Mouse (Mus musculus) lung, embryonic 14.5 days (tissue): ENCODE measurements around the gene Cul9. TPM values are rescaled to one million over a fixed set of nuclear protein-coding genes. Genes with fewer than 3 reads are reported as not detected.

Experiments used
- ATAC-seq: fragments of 200-750 bp; cut with Nextera tagmentation; 2 replicates; pipeline ENCODE4 v1.8.0; 2017; ENCODE audit warnings: mild to moderate bottlenecking, moderate TSS enrichment, moderate library complexity; ENCODE audit not compliant: insufficient read depth
- DNase-seq: peaks from one replicate; pipeline ENCODE4 v3.0.0-alpha.2; 2015
- H3K27ac ChIP-seq: fragments of 300-500 bp; sonication (generic); 2 replicates; pipeline ENCODE4 v1.5.1; 2014; ENCODE audit warnings: low read depth, mild to moderate bottlenecking, moderate library complexity
- H3K27me3 ChIP-seq: fragments of 300-500 bp; sonication (generic); 2 replicates; pipeline ENCODE4 v1.6.1; 2014; ENCODE audit warnings: low read length, control low read depth; ENCODE audit not compliant: insufficient read depth
- H3K36me3 ChIP-seq: fragments of 300-500 bp; sonication (generic); 2 replicates; pipeline ENCODE4 v1.6.1; 2014; ENCODE audit warnings: control low read depth; ENCODE audit not compliant: insufficient read depth
- H3K4me1 ChIP-seq: fragments of 300-500 bp; sonication (generic); 2 replicates; pipeline ENCODE4 v1.6.1; 2014; ENCODE audit warnings: antibody characterized with exemption, control low read depth; ENCODE audit not compliant: insufficient read depth
- H3K4me2 ChIP-seq: fragments of 300-500 bp; sonication (generic); 2 replicates; pipeline ENCODE4 v1.6.1; 2014; ENCODE audit warnings: mild to moderate bottlenecking
- H3K4me3 ChIP-seq: fragments of 300-500 bp; sonication (generic); 2 replicates; pipeline ENCODE4 v1.5.1; 2014; ENCODE audit warnings: low read depth, low read length
- H3K9ac ChIP-seq: fragments of 300-500 bp; sonication (generic); 2 replicates; pipeline ENCODE4 v1.6.1; 2014
- H3K9me3 ChIP-seq: fragments of 300-500 bp; sonication (generic); 2 replicates; pipeline ENCODE4 v1.6.1; 2016; ENCODE audit warnings: low read depth, low read length, control low read depth
- CTCF ChIP-seq: IDR thresholded peaks from 2 replicates; pipeline ENCODE4 v1.5.1; 2016; ENCODE audit warnings: antibody characterized with exemption, low read depth
- WGBS: fragments of 180-500 bp; shearing (Covaris S2); extraction: QIAGEN DNeasy Blood & Tissue Kit; methylation state at CpG from one replicate; pipeline ENCODE4 v1.1.7; 2014; 5-methylcytosine and 5-hydroxymethylcytosine counted together
- polyA plus RNA-seq: library from polyadenylated mRNA; unstranded; fragments of >200 nt; fragmentation: Nextera tagmentation; extraction: Ambion mirVana; gene quantifications from 2 replicates; pipeline ENCODE4 v1.2.1, GENCODE M21; 2014

Gene Cul9
- polyA plus RNA-seq, 1 experiment from 2014 or later, result 2.9 TPM

DNA sequence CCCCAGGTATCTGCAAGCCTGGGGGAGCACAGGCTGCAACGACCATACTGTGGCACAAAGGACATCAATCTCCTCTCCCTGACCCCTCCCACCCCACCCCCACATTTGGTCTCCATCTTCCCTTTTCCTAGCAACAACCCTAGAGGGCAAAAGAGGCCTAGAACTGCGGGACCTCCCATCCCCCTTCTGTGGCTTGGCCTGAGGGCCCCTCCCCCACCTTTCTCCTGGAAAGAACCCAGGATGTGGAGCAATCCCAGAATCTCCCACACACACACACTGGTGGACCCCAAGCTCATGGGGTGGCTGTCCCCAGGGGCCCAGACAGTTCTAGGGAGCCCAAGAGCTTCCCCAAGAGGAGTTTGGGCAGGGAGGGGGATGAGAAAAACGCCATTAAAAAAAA, 1.7 kb upstream of the Cul9 start:
- H3K9ac ChIP-seq, result no peak overlapping the region
- H3K27ac ChIP-seq, result no peak overlapping the region
- DNase-seq (no peak), ATAC-seq (no peak)
- no peak overlapping the region for H3K4me2 ChIP-seq
- no peak for TF ChIP-seq CTCF
- H3K4me1 ChIP-seq, result no peaks in the 10 kb centered on the region; the same call in 1 of the 2 replicates
- H3K27me3 ChIP-seq, result peaks cover 5% of the 10 kb centered on the region; the same call in 1 of the 2 replicates
- H3K4me3 ChIP-seq, result no peak overlapping the region
- 30% methylated on average over 3 of the region's 3 CpGs for WGBS
- H3K9me3 ChIP-seq, result no peaks in the 10 kb centered on the region
- peaks cover 61% of the 10 kb centered on the region for H3K36me3 ChIP-seq

DNA sequence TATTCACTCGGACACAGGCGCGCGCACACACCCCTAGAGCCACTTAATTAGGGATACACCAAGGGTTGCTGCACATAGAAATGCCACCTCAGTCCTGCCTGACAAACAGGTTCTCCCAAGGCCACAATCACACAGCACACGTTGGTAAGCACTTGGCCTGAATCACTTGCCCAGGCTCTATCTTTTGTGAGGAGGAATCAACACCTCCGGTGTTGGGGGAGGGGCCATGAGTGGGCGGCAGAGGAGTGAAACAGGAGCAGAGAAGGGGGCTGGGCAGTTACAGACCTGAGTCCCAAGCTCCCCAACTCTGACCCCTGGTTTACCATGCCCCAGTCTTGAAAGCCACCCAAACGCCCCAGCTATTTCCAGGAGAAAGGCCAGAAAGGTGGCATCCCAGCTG, 807 bp upstream of the Cul9 start:
- H3K4me2 ChIP-seq, result peak overlapping the region; percentile 79; the same call in 1 of the 2 replicates
- no peak overlapping the region for H3K27ac ChIP-seq
- no peaks in the 10 kb centered on the region for H3K9me3 ChIP-seq
- ATAC-seq (no peak), DNase-seq (peak; percentile 34)
- H3K4me1 ChIP-seq, result no peaks in the 10 kb centered on the region; the same call in 1 of the 2 replicates
- no peak overlapping the region for H3K4me3 ChIP-seq
- H3K9ac ChIP-seq, result no peak overlapping the region
- H3K27me3 ChIP-seq, result peaks cover 5% of the 10 kb centered on the region; the same call in 1 of the 2 replicates
- peaks cover 52% of the 10 kb centered on the region for H3K36me3 ChIP-seq
- WGBS, result 26% methylated on average over 8 of the region's 8 CpGs
- no peak for TF ChIP-seq CTCF

DNA sequence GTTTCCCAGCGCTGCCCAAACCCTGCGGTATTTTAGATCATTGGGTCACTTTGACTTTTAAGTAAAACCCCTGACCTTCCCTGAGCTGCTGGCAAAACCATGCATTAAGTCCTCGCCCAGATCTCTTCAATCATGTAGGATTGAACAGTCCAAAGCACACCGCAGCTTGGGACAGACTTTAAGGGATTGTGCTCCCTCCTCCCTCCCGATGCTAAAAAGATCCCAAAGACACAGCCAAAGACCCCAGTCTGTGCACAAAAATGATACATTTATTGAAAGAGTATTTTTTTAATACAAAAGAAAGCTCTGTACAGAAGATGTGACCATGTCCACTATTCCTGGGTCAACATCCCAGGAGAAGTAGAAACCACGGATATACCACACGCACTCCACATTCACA, 403 bp upstream of the Cul9 start:
- H3K9me3 ChIP-seq, result no peaks in the 10 kb centered on the region
- no peak for ATAC-seq
- H3K4me3 ChIP-seq, result peak overlapping the region; percentile 46
- H3K4me2 ChIP-seq, result peak overlapping the region; percentile 79
- H3K27me3 ChIP-seq, result peaks cover 5% of the 10 kb centered on the region; the same call in 1 of the 2 replicates
- TF ChIP-seq CTCF, result no peak
- H3K36me3 ChIP-seq, result peaks cover 48% of the 10 kb centered on the region
- no peak overlapping the region for H3K27ac ChIP-seq
- H3K9ac ChIP-seq, result peak overlapping the region; percentile 49; the same call in 1 of the 2 replicates
- 14% methylated on average over 7 of the region's 7 CpGs for WGBS
- no peaks in the 10 kb centered on the region; the same call in 1 of the 2 replicates for H3K4me1 ChIP-seq
- no peak for DNase-seq

DNA sequence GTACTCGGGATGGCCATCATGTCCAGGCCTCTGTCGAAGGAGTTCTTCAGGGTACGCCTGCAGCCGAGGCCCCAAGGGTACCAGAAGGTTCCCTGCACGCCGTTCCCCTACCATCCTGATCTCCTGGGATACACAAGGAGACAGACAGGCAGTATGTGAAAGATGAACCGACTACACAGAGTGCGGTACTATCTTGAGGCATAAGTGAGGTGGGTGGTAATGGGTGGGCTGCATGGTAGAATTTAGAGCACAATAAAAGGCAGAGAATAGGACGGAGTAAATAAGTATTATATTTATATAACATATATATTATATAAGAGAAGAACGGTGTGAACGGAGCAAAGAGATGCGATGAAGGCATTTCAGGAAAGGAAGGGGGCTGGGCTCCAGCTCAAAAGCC, 2.5 kb downstream of the Cul9 start:
- H3K36me3 ChIP-seq, result peaks cover 22% of the 10 kb centered on the region
- ATAC-seq, result no peak
- no peaks in the 10 kb centered on the region; the same call in 1 of the 2 replicates for H3K4me1 ChIP-seq
- H3K27ac ChIP-seq, result no peak overlapping the region
- peaks cover 5% of the 10 kb centered on the region; the same call in 1 of the 2 replicates for H3K27me3 ChIP-seq
- no peak for TF ChIP-seq CTCF
- no peaks in the 10 kb centered on the region for H3K9me3 ChIP-seq
- H3K4me2 ChIP-seq, result no peak overlapping the region
- WGBS, result 83% methylated on average over 12 of the region's 12 CpGs
- no peak overlapping the region for H3K9ac ChIP-seq
- DNase-seq, result no peak
- H3K4me3 ChIP-seq, result no peak overlapping the region

DNA sequence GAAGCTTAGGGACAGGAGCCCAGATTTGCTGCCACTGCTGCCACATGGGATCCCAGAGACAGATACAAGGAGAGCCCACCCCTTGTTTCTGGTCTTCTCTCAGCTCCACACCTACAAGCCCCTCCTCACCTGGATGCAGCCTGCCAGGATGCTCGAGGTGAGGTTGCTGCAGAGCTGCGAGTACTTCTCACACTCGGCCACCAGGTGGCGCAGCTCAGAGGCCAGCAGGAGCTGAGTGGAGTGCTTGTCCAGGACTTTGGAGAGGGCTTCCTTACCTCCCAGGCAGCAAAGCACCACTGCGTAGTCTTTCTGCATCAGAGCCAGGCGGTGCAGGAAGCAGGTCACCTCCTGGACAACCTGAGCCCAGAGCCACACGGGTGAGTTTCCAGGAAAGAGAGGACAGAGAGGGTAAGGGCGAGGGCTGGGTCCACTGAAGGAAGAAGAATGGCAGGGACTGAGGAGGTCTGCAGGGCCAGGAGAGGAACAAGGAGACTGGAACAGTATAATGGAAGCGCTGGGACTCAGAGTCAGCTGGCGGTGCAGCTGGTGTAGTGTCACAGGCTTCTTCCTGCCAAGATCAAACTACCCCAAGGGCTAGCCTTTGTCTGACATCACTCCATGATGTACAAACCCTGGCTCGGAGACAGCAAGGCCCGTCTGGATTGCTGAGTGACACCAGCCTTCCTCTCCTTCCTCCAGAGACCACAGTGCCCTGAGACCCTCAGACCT, 20.4 kb downstream of the Cul9 start:
- Histone ChIP-seq H3K27ac (no peak overlapping the region), H3K36me3 (no peaks in the 10 kb centered on the region), H3K4me3 (no peak overlapping the region), H3K4me2 (no peak overlapping the region), H3K4me1 (no peaks in the 10 kb centered on the region), H3K9ac (no peak overlapping the region), H3K9me3 (no peaks in the 10 kb centered on the region), H3K27me3 (no peaks in the 10 kb centered on the region)
- peak; percentile 99 for TF ChIP-seq CTCF
- ATAC-seq (peak; percentile 70), DNase-seq (peak; percentile 90)
- 32% methylated on average over 12 of the region's 12 CpGs for whole genome bisulfite sequencing

DNA sequence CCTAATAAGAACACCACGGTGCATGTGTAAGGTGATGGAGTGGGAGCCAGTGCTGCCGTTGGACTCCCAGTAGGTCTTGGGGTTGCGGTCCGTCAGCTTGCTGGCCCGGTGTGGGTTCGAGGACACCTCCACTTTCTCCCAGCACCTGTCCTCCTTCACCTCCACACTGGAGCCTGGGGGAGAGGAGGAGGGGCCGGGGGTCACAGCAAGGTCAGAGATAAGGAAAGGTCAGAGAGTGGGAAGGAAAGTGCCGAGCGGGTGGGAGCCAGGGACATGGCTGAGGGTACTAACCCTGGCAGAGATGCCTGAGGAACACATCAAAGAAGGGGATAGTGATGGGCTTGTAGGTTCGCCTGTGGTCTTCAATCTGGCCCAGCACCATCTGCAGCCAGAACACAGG, 21.1 kb downstream of the Cul9 start:
- DNase-seq (no peak), ATAC-seq (no peak)
- H3K9me3 ChIP-seq, result no peaks in the 10 kb centered on the region
- 50% methylated on average over 10 of the region's 10 CpGs for WGBS
- no peak overlapping the region for H3K4me2 ChIP-seq
- no peak overlapping the region for H3K9ac ChIP-seq
- H3K4me1 ChIP-seq, result no peaks in the 10 kb centered on the region
- H3K4me3 ChIP-seq, result no peak overlapping the region
- no peak for TF ChIP-seq CTCF
- no peak overlapping the region for H3K27ac ChIP-seq
- H3K27me3 ChIP-seq, result no peaks in the 10 kb centered on the region
- no peaks in the 10 kb centered on the region for H3K36me3 ChIP-seq

DNA sequence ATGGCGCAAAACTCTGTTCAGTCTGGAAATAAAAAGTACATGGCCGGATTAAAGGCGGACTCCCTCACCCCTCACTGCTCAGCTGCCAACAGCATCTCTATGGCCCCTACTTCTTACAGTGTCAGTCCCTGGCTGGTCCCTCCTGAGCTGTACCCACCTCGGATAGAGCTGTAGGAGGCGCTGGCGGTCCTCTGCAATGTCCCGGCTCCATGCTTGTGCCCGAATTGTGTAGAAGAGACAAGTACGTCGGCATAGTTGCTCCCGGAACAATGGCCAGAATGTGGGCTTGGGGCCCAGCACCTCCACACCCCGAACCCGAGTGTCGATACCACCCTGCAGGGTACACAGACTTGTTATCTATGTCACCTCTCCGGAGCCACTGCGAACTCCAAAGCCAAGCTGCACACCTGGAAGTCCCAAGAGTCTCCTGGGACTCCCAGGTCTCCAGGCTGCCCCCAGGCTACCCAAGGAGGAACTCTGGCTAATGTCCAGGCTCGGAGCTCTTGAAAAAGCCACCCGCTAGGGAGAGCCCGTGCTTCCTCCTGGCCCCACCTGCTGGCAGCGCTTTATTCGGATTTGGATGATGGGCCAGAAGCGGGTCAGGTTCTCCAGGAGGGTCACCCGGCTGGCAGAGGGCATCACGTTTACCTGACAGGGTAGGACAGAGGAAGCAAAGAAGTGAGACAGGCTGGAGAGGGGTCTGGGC, 24.1 kb downstream of the Cul9 start:
- DNase-seq (peak; percentile 30), ATAC-seq (no peak)
- Histone ChIP-seq H3K27ac (no peak overlapping the region), H3K4me3 (no peak overlapping the region), H3K36me3 (no peaks in the 10 kb centered on the region), H3K4me1 (no peaks in the 10 kb centered on the region), H3K27me3 (no peaks in the 10 kb centered on the region), H3K4me2 (no peak overlapping the region), H3K9ac (no peak overlapping the region), H3K9me3 (no peaks in the 10 kb centered on the region)
- peak; percentile 42 for TF ChIP-seq CTCF
- WGBS, result 42% methylated on average over 24 of the region's 24 CpGs
